Mouse (Mus musculus): ENCODE measurements around the gene Slc50a1. TPM values are rescaled to one million over a fixed set of nuclear protein-coding genes. Genes with fewer than 3 reads are reported as not detected.

Gene Slc50a1
- polyA plus RNA-seq, 1 experiment = 90.0 TPM

Other genes with a start within 250 kb of the Slc50a1 start
- 153 and 157 TPM in 2 replicates for gene Rusc1, start 177.3 kb downstream of the Slc50a1 start, polyA plus RNA-seq (2012; rRNA removed)
- 0.08 TPM in 1 of 2 replicates, not detected in the other for gene Gm43738, start 169.5 kb downstream of the Slc50a1 start, polyA plus RNA-seq (2012; rRNA removed)
- gene Fdps, start 168.6 kb downstream of the Slc50a1 start, polyA plus RNA-seq (2012; rRNA removed) = 97.5 and 98.5 TPM in 2 replicates
- gene Pklr, start 134.4 kb downstream of the Slc50a1 start, polyA plus RNA-seq (2012; rRNA removed) = not detected in 2 replicates
- gene Hcn3, start 110.4 kb downstream of the Slc50a1 start, polyA plus RNA-seq (2012; rRNA removed) = 33.3 and 36.8 TPM in 2 replicates
- 71.1 and 76.2 TPM in 2 replicates for gene Clk2, start 105.8 kb downstream of the Slc50a1 start, polyA plus RNA-seq (2012; rRNA removed)
- 95.7 and 97.7 TPM in 2 replicates for gene Scamp3, start 93.1 kb downstream of the Slc50a1 start, polyA plus RNA-seq (2012; rRNA removed)
- gene Fam189b, start 87.4 kb downstream of the Slc50a1 start, polyA plus RNA-seq (2012; rRNA removed) = 77.0 and 78.8 TPM in 2 replicates
- gene Gba, start 67.6 kb downstream of the Slc50a1 start, polyA plus RNA-seq (2012; rRNA removed) = 65.4 and 68.7 TPM in 2 replicates
- 51.0 and 57.4 TPM in 2 replicates for gene Thbs3, start 55.4 kb downstream of the Slc50a1 start, polyA plus RNA-seq (2012; rRNA removed)
- gene Mtx1, start 43.5 kb downstream of the Slc50a1 start, polyA plus RNA-seq (2012; rRNA removed) = 136 and 142 TPM in 2 replicates
- 1.1 and 2.1 TPM in 2 replicates for gene Muc1, start 41.5 kb downstream of the Slc50a1 start, polyA plus RNA-seq (2012; rRNA removed)
- gene Krtcap2, start 24.6 kb downstream of the Slc50a1 start, polyA plus RNA-seq (2012; rRNA removed) = 53.0 and 66.4 TPM in 2 replicates
- 96.7 and 99.7 TPM in 2 replicates for gene Trim46, start 24.3 kb downstream of the Slc50a1 start, polyA plus RNA-seq (2012; rRNA removed)
- gene Dpm3, start 11.2 kb downstream of the Slc50a1 start, polyA plus RNA-seq (2012; rRNA removed) = 131 and 188 TPM in 2 replicates
- gene Efna1, start 10.6 kb upstream of the Slc50a1 start, polyA plus RNA-seq (2012; rRNA removed) = 7.3 and 7.9 TPM in 2 replicates
- gene Efna3, start 52.4 kb upstream of the Slc50a1 start, polyA plus RNA-seq (2012; rRNA removed) = 68.0 and 78.5 TPM in 2 replicates
- 0.76 and 1.2 TPM in 2 replicates for gene Efna4, start 67.5 kb upstream of the Slc50a1 start, polyA plus RNA-seq (2012; rRNA removed)
- gene Adam15, start 79.4 kb upstream of the Slc50a1 start, polyA plus RNA-seq (2012; rRNA removed) = 148 and 157 TPM in 2 replicates
- 0.68 and 0.86 TPM in 2 replicates for gene Dcst2, start 91.4 kb upstream of the Slc50a1 start, polyA plus RNA-seq (2012; rRNA removed)
- gene Dcst1, start 94.7 kb upstream of the Slc50a1 start, polyA plus RNA-seq (2012; rRNA removed) = 0.08 TPM in 2 replicates
- 15.2 and 15.3 TPM in 2 replicates for gene Zbtb7b, start 124.2 kb upstream of the Slc50a1 start, polyA plus RNA-seq (2012; rRNA removed)
- 5.1 and 6.3 TPM in 2 replicates for gene Lenep, start 132.2 kb upstream of the Slc50a1 start, polyA plus RNA-seq (2012; rRNA removed)
- 43.7 and 47.7 TPM in 2 replicates for gene Flad1, start 141.3 kb upstream of the Slc50a1 start, polyA plus RNA-seq (2012; rRNA removed)
- gene Cks1b, start 147.8 kb upstream of the Slc50a1 start, polyA plus RNA-seq (2012; rRNA removed) = 7.1 TPM in 2 replicates
- gene Shc1, start 147.9 kb upstream of the Slc50a1 start, polyA plus RNA-seq (2012; rRNA removed) = 18.2 and 18.6 TPM in 2 replicates
- gene Pygo2, start 159.6 kb upstream of the Slc50a1 start, polyA plus RNA-seq (2012; rRNA removed) = 42.5 and 51.0 TPM in 2 replicates
- gene Pbxip1, start 166.1 kb upstream of the Slc50a1 start, polyA plus RNA-seq (2012; rRNA removed) = 34.8 and 38.9 TPM in 2 replicates
- gene Pmvk, start 184.0 kb upstream of the Slc50a1 start, polyA plus RNA-seq (2012; rRNA removed) = 69.0 and 76.7 TPM in 2 replicates
- 11.4 and 15.8 TPM in 2 replicates for gene Kcnn3, start 249.6 kb upstream of the Slc50a1 start, polyA plus RNA-seq (2012; rRNA removed)

Data from frontal cortex, adult 2 months (tissue).